Mouse (Mus musculus) ovary, adult 18-20 months (tissue): Measurements from ENCODE around the gene Itsn1.

Experiments
- DNase-seq: peaks from one replicate; pipeline ENCODE4 v3.0.0; 2022; ENCODE audit warnings: low spot score, mixed read lengths

The Itsn1 gene

DNA sequence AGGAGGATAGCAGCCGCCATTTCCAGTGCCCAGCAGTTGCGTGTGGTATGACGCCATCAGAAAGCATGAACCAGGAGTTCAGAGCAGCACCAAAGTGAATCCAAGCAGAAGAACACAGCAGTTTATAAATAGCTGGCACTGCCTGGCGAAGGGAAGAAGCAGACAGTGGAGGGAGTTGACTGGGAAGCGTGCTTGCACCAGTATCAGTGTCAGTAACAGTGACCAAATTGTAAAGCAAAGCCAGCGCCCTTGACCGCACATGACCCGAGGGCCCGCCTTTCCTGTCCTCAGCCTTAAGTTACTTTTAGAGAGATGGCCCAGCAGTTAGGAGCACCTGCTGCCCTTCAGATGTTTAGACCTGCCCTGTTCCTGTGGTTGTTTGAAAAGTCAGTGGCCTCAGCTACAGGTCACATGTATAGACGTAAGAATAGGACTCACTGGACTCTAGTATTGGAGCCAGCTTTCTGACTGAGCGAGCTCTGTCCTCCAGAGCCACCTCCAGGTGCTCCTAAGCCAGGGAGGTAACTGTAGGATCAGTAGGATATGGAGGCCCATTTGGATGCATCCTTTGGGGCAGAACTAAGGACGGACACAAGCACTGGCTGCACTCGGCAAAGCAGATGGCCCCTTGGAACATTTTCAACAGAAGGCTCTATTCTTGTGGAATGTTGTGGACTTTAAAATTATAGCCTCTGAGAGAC lies 118.6 kb downstream of the Itsn1 start:
- DNase-seq, result no peak

DNA sequence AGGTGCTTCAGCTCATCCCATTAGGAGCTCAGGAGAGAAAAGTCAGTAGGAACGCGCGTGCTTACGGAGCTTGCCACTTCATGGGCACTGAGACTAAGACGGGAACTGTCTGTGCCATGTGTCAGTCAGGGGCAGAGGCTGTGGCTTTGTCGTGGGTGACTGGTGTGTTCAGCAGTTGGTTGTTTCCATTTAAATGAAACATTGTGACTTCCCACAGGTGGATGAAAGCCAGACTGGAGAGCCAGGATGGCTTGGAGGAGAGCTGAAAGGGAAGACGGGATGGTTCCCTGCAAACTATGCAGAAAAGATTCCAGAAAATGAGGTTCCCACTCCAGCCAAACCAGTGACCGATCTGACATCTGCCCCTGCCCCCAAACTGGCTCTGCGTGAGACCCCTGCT lies 119.4 kb downstream of the Itsn1 start:
- DNase-seq, result no peak

DNA sequence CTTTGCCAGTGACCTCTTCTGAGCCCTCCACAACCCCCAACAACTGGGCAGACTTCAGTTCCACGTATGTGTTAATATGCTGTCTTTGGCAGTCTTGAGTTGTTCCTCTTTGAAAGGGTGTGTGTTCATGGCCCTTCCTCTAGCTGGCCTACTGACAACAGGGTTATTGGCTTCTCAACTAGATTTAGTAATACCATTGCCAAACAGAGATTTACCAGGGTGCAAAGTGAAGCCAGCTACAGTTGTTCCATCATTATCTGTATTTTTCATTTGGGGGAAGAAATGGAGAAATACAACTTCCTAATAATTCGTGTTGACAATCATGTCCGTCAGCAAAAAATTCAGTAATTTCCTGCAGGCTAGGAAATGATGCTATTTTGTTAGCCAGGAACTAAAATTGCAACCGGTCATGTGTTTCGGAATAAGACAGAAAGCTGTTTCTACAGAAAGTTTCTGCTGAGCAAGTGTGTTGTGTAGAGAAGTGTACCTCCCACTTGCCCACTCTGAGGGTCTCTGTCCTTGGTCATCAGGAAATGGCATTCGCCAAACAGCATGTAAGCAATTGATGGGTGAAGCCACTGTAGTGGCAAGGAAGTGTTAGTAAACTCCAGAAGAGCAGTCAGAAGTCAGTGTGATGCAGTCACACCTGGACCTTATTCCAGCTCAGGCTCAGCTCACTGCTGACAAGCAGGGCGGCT lies 120.0 kb downstream of the Itsn1 start:
- DNase-seq, result no peak

DNA sequence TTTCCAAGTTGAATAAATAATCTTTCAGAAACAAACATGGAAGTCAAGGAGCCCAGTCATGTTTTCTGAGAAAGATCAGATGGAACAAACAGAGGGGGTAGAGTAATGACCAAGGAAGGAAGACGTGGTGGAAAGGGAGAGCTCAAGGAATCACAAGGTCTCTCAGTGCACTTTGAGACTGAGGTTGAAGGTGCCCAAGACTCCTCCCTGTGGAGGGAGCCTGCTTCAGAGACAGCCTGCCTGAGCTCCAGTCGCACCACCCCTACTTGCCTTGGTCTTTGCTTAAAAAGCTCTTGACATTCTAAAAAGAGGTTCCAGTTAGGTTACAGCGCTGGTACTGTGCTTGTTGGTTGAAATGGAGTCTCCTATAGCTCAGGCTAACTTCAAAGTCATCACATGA lies 121.1 kb downstream of the Itsn1 start:
- DNase-seq, result no peak

DNA sequence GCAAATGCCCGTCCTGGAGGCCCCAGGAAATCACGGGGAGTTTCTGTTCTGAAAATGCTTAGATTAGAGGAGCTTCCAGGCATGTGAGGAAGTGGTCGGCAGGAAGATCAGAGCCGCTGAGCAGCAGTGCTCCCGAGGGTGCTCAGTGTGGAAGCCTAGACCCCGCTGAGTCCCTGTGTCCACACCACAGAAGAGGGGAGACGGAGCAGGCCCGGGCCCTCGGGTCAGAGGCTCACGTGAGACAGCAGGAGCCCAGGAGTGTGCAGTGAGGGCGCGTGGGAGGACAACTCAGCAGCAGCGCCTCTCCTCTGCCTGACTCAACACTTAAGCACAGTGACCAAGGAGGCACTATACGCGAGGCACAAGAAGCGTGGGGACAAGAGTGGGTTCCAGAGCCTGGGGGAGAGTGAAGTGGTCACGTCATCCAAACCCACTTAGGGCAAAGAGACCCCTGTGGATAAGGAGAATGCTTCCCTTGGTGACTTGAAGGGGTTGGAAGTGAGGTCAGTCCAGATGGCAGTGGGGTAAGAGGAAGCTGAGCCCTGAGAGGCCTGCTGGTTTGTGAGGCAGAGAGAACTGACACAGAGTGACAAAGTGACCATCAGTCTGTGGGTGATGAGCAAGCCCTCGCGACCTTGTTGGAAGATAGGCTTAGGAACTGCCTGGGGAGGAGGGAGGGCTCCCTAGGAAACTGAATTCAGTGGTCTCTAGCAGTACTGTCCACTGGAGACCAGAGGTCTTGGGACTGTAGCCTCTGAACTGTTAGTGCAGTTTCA lies 122.6 kb downstream of the Itsn1 start:
- DNase-seq, result no peak

DNA sequence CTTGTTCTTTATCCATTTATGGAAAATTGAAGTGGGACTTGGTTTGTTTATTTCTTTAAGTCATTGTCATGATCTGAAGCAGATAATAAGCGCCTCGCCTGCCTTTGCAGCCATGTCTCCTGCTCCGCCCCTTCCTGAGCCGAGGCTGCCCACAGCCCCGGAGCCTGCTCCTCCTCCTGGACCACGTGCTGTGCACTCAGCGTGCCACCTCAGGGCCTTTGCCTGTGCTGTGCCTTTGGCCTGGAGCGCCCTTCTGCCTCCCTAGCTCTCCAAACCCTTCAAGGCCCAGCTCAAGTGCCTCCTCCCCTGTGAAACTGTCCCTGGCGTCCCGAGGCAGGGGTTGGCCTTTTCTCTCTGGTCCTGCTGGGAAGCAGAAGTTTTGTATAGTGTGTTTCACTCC lies 123.7 kb downstream of the Itsn1 start:
- no peak for DNase-seq

DNA sequence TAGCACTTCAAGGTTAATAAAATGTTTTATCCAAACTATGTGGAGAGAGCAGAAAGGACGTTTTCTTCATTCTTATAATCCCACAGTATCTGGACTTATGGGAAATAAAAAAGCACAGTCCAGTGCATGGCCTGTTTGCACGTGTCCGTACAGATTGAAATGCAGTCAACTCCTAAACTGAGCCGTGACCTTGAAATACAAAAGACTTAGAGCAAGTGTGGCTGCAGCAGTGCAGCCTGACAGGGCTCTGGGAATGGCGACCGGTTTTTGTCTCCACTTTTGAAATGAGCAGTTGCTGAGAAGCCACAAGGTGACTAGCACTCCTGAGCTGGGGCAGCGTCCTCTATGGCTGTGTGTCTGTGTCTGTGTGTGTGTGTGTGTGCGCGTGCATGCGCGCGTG lies 124.1 kb downstream of the Itsn1 start:
- no peak for DNase-seq

DNA sequence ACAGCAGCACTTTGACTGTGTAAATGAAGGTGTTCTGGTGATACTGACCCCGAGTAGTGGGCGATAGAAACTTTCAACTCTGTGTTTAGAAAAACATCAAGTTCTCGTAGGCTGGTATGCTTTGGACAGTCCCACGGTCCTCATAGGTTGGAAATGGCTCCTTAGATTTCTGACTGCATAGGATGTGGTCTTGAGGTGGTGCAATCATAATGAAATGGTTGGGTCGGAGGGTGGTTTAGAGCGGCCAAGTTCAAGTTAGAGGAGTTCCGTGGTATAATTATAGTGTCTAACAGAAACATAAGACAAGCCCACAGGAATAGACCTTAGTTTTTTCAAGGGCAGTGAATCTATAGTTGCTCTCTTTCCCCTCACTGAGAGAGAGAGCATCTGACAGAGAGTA lies 129.6 kb downstream of the Itsn1 start:
- DNase-seq, result no peak

DNA sequence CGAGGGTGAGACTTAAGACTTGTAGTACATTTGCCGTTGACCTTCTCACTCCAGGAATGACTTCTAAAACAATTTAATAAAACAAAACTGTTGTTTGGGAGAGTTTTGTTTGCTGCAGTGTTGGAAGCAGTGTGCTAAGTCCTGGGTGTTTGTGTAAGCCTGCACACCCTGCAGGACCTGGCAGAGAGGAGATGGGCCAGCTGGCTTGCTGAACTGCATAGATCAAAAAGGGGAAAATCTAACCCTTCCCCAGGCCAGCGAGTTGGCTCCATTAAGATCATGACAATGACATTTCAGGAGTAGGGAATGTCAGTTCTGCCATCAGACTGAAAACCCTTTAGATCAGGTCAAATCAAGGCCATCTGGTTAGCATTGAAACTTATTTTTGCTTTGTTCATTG lies 130.1 kb downstream of the Itsn1 start:
- DNase-seq, result no peak

DNA sequence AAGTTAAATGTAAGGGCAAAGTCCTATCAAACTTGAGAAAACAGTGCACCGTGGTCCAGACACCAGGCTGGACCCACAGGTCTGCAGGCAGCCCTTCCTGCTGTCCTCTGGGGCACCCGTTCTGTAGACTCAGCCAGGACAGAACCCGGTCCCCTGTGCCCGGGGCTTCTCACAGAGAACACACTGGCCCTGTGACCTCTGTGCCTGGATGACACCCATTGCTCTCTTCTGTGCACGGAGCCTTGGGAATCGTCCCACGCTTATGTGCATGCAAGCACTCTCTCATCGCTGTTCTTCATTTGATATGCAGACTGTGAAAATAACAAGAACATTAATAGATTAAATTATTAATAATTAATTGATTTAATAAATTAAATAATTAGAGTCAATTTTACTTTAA lies 130.9 kb downstream of the Itsn1 start:
- DNase-seq, result no peak

DNA sequence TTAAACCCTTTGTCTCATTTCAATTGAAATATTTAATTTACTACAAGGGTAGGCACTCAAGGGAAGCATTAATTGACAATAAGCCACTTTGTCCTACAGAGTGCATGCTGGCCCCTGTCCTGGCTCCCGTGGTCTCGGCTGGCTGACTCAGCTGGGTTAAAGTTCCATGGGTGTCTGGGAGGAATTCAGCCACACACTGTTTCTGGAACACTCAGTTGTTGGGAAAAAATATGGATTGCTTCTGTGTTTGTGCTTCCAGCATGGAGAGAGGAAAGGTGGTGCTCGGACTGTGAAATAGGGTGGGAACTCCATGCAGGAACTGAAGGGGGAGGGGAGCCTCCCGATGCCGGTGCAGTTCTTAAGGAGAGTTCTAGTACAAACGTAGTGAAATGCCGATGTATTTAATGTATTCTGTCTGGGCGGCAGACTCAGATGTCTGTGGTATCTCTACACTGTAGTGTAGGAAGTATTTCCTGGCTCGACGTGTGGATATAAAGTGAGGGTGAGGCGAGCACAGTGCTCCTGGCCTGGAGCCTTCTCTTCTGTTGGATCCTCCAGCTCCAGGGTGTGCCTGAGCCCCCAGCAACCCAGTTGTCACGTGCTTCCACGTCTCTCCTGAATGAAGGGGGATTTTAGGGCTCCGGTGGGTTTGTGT lies 131.5 kb downstream of the Itsn1 start:
- no peak for DNase-seq

DNA sequence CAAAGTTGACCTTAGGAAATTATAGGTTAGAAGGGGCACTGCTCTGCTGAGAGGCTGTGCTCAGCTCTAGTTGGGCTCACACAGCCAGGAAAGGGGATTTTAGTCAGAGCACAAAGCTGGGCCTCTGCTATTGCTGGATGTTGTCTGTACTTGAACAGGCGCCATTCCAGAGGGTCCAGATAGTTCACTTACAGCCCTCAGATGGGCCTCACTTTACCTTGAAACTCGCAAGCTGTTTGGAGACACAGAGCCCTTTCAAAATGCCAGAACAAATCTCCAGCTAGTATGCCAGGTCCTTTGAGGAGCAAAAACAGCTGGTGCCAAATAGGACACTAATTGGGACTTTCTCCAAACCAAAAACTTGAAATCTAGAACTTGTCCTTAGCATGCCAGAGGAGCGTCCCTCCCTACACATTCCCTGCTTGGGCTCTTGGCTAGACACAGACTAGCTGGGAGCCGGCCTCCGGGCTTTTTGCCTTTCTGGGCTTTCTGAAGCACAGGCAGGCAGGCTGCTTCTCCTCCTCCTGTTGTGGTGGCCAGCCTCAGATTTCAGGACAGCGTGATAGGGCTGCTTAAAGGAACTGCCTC lies 132.8 kb downstream of the Itsn1 start:
- DNase-seq, result peak; percentile 50

DNA sequence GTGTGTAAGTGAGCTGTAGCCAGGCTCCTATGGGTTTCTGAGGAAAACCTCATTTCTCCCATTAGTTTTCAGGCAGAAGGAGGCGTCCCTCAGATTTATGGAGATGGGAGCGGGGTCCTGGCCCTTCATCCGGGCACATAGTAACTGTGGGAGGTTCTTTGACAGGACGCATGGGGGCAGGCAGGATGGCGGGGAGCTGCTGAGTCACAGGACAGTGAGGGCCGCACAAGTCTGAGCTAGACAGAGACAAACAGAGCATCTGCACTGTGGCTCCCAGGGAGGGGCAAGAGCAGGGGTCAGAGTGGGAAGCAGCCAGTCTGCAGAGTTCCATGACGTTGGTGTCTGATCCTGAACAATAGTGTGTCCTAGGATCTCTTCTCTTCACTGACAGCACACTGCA lies 133.8 kb downstream of the Itsn1 start:
- no peak for DNase-seq

DNA sequence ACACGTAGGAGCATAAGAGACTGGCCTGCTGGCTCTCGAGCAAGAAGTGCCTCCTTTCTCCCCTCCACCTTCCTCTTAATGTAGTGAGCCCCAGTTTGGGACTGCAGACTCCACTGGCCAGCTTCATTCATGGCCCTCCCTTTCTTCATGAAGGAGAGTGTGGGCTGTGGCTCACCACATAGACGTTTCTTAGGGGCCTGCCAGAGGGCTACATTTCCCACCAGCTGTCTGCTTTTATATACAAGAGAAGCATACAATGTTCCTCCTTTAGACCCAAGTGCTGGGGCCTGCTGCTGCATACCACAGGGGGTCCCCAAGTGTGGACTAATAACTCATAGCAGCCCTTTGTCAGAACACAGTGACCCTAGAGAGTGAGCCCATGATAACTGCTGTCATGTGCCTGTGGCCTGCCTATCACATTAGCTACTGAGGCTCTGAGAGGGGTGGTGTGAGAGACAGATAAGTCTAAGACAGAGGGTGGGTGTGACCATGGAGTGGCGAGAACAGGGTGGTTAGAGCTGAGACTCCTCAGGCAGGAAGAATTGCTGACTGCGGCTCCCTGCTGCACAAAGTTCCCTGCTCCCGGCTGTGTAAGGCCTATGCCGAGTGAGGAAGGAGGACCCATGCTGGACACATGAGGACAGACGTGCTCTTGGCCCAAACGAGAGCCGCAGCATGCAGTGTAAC lies 135.7 kb downstream of the Itsn1 start:
- DNase-seq, result no peak

DNA sequence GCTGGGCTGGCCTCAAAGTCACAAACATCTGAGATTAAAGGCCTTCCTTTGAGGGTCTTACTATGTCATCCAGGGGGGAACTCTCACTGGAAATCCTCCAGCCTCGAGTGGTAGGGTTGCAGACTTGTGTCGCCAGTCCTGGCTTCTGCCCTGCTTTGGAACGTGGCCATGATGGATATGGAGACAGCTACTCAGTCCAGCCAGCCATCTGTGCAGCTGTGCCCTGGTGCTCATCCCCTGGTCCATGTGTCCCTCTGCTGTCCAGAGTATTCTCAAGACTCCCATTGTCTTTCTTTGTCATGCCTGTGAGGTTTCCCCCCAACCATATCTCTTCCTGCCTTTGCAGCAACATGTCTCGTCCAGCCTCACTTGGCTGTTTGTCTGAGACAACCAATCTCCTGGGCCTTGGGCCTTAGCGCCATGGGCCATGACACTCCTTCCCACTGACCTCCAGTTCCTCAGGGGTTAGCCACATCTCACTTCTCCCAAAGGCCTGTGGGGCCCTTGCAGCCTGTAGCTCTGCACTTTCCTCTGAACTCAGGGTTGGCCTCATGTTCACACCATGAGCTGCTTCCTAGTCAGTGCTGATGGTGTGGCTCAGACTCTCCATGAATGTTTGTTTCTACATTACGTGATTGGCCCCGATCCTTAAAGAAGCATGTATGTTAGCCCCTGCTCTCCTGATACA lies 136.6 kb downstream of the Itsn1 start:
- DNase-seq, result no peak

DNA sequence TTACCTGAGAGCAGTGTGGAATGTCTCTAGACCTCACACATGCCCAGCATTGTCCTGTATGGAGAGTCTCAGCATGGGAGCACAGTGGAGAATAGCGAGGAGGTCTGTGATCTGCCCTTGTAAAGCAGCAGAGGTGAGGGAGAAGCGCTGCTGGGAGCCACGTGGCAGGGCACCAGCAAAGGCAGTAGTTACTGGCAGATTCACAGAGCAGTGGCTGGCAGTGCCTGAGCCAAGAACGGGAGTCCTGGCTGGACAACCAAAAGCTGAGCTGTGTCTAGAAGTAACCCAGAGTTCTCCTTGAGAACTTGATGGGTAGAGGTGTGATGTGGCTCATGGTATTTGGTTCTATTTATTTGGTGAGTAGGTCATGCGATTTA lies 137.2 kb downstream of the Itsn1 start:
- no peak for DNase-seq

DNA sequence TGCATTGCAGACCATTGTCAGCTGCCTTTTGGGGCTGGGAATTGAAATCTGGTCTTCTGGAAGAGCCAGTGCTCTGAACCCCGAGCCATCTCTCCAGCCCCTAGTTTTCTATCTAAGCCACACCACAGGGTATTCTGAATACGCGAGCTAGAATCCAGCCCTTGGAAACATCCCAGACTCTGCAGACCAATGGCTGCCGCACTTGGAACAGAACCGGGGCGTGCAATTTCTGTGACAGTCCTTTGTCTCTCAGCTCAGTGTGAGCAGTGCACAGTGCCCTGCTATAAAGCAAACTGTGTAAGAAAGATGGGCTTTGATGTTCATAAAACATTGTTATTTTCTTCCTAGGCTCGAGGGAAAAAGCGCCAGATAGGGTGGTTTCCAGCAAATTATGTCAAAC lies 138.6 kb downstream of the Itsn1 start:
- DNase-seq, result no peak

DNA sequence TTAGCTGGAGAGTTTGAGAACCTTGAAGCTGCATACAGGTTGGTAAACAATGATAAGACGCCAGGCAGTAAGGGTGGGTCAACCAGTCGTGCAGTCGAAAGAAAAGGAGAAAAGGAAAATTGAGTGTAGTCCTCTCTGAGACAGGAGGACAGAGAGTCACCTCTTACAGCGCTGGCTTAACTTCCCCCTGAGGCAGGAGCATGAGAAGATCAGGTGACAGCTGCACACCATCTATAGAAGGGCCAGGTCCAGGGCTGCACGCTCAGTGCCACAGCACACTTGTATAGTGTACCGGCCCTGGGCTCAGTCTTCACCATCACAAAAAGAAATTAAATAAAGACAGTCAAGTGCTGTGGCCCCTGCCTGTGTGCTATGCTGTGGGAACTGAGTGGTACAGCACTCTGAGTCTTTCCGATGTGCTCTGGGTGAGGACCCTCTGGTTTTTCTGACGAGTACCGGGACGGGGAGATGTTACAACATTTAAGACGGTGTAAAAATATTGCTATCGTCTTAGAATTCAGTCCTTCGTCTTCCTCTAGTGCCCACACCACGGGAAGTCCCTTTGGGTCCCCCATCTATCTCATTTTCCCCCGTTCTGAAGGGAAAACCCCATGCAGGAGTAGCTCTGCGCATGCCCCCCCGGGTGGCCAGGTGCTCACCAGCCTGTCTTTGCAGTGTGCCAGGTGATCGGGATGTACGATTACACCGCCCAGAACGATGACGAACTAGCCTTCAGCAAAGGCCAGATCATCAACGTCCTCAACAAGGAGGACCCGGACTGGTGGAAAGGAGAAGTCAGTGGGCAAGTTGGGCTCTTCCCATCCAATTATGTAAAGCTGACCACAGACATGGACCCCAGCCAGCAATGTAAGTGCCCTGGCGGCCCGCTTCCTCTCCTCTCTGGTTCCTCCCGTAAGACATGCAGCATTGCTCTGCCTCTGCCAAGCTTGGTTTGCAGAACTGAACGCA lies 140.1 kb downstream of the Itsn1 start:
- no peak for DNase-seq

DNA sequence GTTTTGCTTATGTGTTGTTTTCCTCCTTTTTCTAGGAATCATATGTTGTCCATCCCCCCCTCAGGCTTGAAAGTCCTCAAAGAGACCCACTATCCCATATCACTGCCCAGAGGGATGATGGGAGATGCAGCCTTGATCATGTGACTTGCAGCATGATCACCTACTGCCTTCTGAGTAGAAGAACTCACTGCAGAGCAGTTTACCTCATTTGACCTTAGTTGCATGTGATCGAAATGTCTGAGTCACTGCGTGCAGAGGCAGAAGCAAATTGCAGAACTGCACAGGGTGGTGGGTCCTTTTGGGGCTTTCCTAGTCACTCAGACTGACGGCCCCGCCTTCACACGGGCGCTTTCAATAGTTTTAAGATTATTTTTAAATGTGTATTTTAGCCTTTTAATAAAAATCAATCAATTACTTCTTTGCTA lies 141.1 kb downstream of the Itsn1 start:
- no peak for DNase-seq

DNA sequence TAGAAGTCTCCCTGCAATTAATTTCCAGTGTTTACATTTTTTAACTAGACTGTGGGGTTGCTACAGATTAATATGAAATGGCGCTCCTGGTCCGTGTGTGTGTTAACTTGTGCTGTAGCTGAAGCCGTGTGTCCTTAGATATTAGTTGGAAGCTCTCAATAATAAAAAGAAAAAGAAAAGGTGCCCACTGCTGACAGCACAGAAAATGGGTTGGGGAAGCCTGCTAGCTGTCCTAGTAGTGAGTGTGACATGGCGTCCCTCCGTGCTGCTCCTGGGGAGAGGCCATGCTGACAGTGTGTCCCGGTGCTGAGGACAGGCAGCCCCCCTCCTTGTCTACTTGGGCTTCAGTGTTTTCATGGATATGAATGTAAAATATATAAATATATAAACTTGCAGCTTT lies 142.1 kb downstream of the Itsn1 start:
- DNase-seq, result no peak
